Mouse (Mus musculus): ENCODE results near the gene Gm49318. TPM values are rescaled to one million over a fixed set of nuclear protein-coding genes. Genes with fewer than 3 reads are reported as not detected.
A peak's percentile ranks its signal among the peaks of the same experiment; 100 is the strongest.
"Not testable (repeated sequence)": the region's sequence is repeated elsewhere in the genome, so short reads cannot be mapped to it uniquely, and the experiment has no call there.

Gene Gm49318
- polyA plus RNA-seq, 1 experiment from 2014 or later, result not detected

DNA sequence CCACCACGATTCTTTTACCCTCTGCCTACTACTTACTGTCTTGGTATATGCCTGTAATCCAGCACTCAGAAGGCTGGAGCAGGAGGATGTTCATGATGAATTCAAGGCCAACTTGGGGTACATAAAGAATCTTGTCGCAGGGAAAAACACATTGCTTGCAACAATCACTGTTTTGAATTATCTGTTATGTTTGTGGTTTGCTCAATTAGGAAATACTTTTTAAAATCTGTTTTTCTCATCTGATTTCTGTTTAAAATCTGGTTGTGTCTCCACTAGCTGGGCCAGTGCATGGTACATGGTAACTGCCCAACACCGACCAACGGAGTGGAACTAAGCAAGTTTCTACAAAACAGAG, 13.6 kb upstream of the Gm49318 start:
- Histone ChIP-seq H3K9ac (ENCODE audit: low read depth, low read length) (peak overlapping the region; percentile 77), H3K4me1 (replicated peaks; ENCODE audit: control insufficient read depth, insufficient read depth, low read length) (peaks cover 3% of the 10 kb centered on the region; the same call in 1 of the 2 replicates), H3K9me3 (ENCODE audit: control insufficient read depth, low read length) (no peaks in the 10 kb centered on the region), H3K4me2 (peak overlapping the region; percentile 67), H3K4me3 (ENCODE audit: low read depth, low read length) (peak overlapping the region; percentile 83), H3K27ac (ENCODE audit: low read depth, low read length) (peak overlapping the region; percentile 42; the same call in 1 of the 2 replicates), H3K36me3 (ENCODE audit: control insufficient read depth, insufficient read depth, low read length) (no peaks in the 10 kb centered on the region; the same call in 1 of the 2 replicates), H3K27me3 (replicated peaks; ENCODE audit: control insufficient read depth, insufficient read depth, low read length) (no peaks in the 10 kb centered on the region)
- DNase-seq (ENCODE audit: low spot score) (no peak), ATAC-seq (replicated peaks; ENCODE audit: low FRiP score) (no peak)
- WGBS, result 28% methylated on average over 4 of the region's 4 CpGs

DNA sequence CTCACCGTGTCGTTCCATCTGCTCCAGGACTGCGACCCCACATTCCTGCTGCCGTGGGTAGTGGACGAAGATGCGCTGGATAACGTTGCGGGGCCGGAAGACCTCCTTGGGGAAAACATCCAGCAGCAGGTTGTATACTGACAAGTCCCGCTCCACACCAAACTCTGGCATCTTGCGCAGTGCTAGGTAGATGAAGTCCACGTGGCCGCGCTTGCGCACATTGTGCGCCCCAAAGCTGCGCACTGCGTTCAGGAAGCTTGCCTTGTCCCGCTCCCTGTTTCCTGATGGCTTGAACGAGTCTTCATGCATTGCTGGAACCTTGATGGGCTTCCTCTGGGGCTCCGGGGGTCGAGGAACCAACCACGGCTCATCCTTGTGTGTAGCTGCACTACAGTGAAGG, 5.2 kb upstream of the Gm49318 start:
- DNase-seq (ENCODE audit: low spot score), result no peak
- peaks cover 19% of the 10 kb centered on the region for H3K36me3 ChIP-seq (ENCODE audit: control insufficient read depth, insufficient read depth, low read length)

GRCm38 (mm10) chr9:22075778-22076177, 4.7 kb upstream of the Gm49318 start:
- H3K27ac ChIP-seq (ENCODE audit: low read depth, low read length); H3K4me1 ChIP-seq (replicated peaks; ENCODE audit: control insufficient read depth, insufficient read depth, low read length); H3K9ac ChIP-seq (ENCODE audit: low read depth, low read length); H3K4me3 ChIP-seq (ENCODE audit: low read depth, low read length); DNase-seq (ENCODE audit: low spot score); H3K4me2 ChIP-seq; ATAC-seq (replicated peaks; ENCODE audit: low FRiP score); H3K9me3 ChIP-seq (ENCODE audit: control insufficient read depth, low read length); H3K27me3 ChIP-seq (replicated peaks; ENCODE audit: control insufficient read depth, insufficient read depth, low read length): not testable (repeated sequence)
- 84% methylated on average over 5 of the region's 5 CpGs for WGBS
- H3K36me3 ChIP-seq (ENCODE audit: control insufficient read depth, insufficient read depth, low read length), result peaks cover 19% of the 10 kb centered on the region

More for the DNA sequence above, 5.2 kb upstream of the Gm49318 start:
- no peak overlapping the region for H3K27ac ChIP-seq (ENCODE audit: low read depth, low read length)
- no peaks in the 10 kb centered on the region for H3K27me3 ChIP-seq (replicated peaks; ENCODE audit: control insufficient read depth, insufficient read depth, low read length)
- 93% methylated on average over 23 of the region's 23 CpGs for WGBS
- no peak for ATAC-seq (replicated peaks; ENCODE audit: low FRiP score)
- H3K4me1 ChIP-seq (replicated peaks; ENCODE audit: control insufficient read depth, insufficient read depth, low read length), result no peaks in the 10 kb centered on the region
- no peak overlapping the region for H3K4me3 ChIP-seq (ENCODE audit: low read depth, low read length)
- no peaks in the 10 kb centered on the region for H3K9me3 ChIP-seq (ENCODE audit: control insufficient read depth, low read length)
- no peak overlapping the region for H3K9ac ChIP-seq (ENCODE audit: low read depth, low read length)
- no peak overlapping the region for H3K4me2 ChIP-seq

DNA sequence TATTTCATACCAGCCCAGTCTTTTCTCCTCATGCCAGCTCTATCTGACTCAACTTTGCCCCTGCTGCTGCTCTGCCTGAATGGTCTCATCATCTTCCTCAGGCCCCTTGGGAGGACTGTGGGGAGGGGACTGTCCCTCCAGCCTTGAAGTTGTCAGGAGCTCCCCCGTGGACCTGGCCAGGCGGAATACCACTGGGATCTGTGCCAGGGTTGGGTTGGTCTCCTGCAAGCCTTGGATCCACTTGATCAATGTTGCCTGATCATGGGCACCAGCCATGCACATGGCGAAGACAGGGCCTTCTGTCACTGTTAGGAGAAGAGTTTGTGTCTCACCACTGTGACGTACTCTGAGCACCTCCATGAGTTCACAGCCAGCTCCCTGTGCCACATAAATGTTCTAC, 1.2 kb upstream of the Gm49318 start:
- H3K9me3 ChIP-seq (ENCODE audit: control insufficient read depth, low read length), result no peaks in the 10 kb centered on the region
- peaks cover 17% of the 10 kb centered on the region for H3K36me3 ChIP-seq (ENCODE audit: control insufficient read depth, insufficient read depth, low read length)
- H3K27me3 ChIP-seq (replicated peaks; ENCODE audit: control insufficient read depth, insufficient read depth, low read length), result no peaks in the 10 kb centered on the region
- H3K27ac ChIP-seq (ENCODE audit: low read depth, low read length), result no peak overlapping the region
- DNase-seq (ENCODE audit: low spot score), result no peak
- WGBS, result 97% methylated on average over 4 of the region's 4 CpGs
- peaks cover 3% of the 10 kb centered on the region; the same call in 1 of the 2 replicates for H3K4me1 ChIP-seq (replicated peaks; ENCODE audit: control insufficient read depth, insufficient read depth, low read length)
- no peak overlapping the region for H3K9ac ChIP-seq (ENCODE audit: low read depth, low read length)
- no peak overlapping the region for H3K4me3 ChIP-seq (ENCODE audit: low read depth, low read length)
- ATAC-seq (replicated peaks; ENCODE audit: low FRiP score), result no peak
- no peak overlapping the region for H3K4me2 ChIP-seq

DNA sequence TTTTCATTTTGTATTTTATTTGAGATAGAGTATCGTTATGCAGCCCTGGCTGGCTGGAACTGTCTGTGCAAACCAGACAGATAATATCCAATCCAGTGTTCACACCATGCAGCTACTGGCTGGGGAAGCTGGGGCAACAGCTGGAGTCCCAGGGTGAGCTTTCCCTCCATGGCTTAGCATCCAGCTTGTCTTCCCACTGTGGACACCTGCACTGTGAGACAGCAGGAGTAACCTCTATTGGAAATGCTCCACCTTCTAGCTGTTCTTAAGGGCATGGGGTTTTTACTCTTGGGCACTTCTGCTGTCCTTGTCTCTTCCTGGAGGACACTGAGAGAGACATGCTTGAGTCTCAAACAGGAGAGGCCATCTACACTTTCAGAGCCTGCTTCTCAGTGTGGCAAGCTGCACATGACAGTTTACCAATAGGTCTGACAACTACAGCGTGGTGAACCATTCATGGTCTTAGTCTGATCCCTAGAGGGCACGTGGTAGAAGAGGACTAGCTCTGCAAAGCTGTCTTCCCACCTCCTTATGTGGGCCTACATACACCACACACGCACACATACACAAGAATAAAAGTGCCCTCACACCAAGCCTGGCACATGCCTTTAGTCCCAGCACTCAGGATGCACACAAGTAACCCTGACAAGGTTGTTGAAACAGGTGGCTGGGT, 1.0 kb downstream of the Gm49318 start:
- no peak for ATAC-seq (replicated peaks; ENCODE audit: low FRiP score)
- peaks cover 3% of the 10 kb centered on the region for H3K4me1 ChIP-seq (replicated peaks; ENCODE audit: control insufficient read depth, insufficient read depth, low read length)
- 71% methylated on average over 4 of the region's 4 CpGs for WGBS

GRCm38 (mm10) chr9:22067195-22067594, 3.9 kb downstream of the Gm49318 start:
- ATAC-seq (replicated peaks; ENCODE audit: low FRiP score), result no peak
- Histone ChIP-seq H3K27me3 (replicated peaks; ENCODE audit: control insufficient read depth, insufficient read depth, low read length) (no peaks in the 10 kb centered on the region), H3K4me3 (ENCODE audit: low read depth, low read length) (no peak overlapping the region), H3K27ac (ENCODE audit: low read depth, low read length) (no peak overlapping the region), H3K36me3 (ENCODE audit: control insufficient read depth, insufficient read depth, low read length) (peaks cover 22% of the 10 kb centered on the region), H3K4me1 (replicated peaks; ENCODE audit: control insufficient read depth, insufficient read depth, low read length) (peaks cover 3% of the 10 kb centered on the region), H3K9ac (ENCODE audit: low read depth, low read length) (no peak overlapping the region), H3K9me3 (ENCODE audit: control insufficient read depth, low read length) (no peaks in the 10 kb centered on the region), H3K4me2 (no peak overlapping the region)
- no peak for DNase-seq (ENCODE audit: low spot score)
- whole genome bisulfite sequencing, result 84% methylated on average over 5 of the region's 5 CpGs

More for the DNA sequence above, 1.0 kb downstream of the Gm49318 start:
- Histone ChIP-seq H3K9me3 (ENCODE audit: control insufficient read depth, low read length) (no peaks in the 10 kb centered on the region), H3K4me3 (ENCODE audit: low read depth, low read length) (peak overlapping the region; percentile 73), H3K27ac (ENCODE audit: low read depth, low read length) (no peak overlapping the region), H3K9ac (ENCODE audit: low read depth, low read length) (peak overlapping the region; percentile 34), H3K4me2 (peak overlapping the region; percentile 69), H3K36me3 (ENCODE audit: control insufficient read depth, insufficient read depth, low read length) (peaks cover 18% of the 10 kb centered on the region), H3K27me3 (replicated peaks; ENCODE audit: control insufficient read depth, insufficient read depth, low read length) (no peaks in the 10 kb centered on the region)
- DNase-seq (ENCODE audit: low spot score), result no peak

- no peak for DNase-seq (ENCODE audit: low spot score)
These were observed 4.6 kb downstream of the Gm49318 start for GRCm38 (mm10) chr9:22066433-22066832.

GRCm38 (mm10) chr9:22065642-22066041, 5.4 kb downstream of the Gm49318 start:
- Histone ChIP-seq H3K4me3 (ENCODE audit: low read depth, low read length) (no peak overlapping the region), H3K4me2 (no peak overlapping the region), H3K27me3 (replicated peaks; ENCODE audit: control insufficient read depth, insufficient read depth, low read length) (no peaks in the 10 kb centered on the region), H3K9ac (ENCODE audit: low read depth, low read length) (no peak overlapping the region), H3K27ac (ENCODE audit: low read depth, low read length) (0 out of 2 replicates have a peak overlapping the region, but pooled peaks have one; percentile 19), H3K36me3 (ENCODE audit: control insufficient read depth, insufficient read depth, low read length) (peaks cover 22% of the 10 kb centered on the region), H3K4me1 (replicated peaks; ENCODE audit: control insufficient read depth, insufficient read depth, low read length) (peaks cover 3% of the 10 kb centered on the region), H3K9me3 (ENCODE audit: control insufficient read depth, low read length) (no peaks in the 10 kb centered on the region)
- whole genome bisulfite sequencing, result 82% methylated on average over 11 of the region's 11 CpGs
- ATAC-seq (replicated peaks; ENCODE audit: low FRiP score), result 0 out of 2 replicates have a peak, but pooled peaks have one; percentile 17
- DNase-seq (ENCODE audit: low spot score), result no peak

More at GRCm38 (mm10) chr9:22066433-22066832, 4.6 kb downstream of the Gm49318 start:
- Histone ChIP-seq H3K27me3 (replicated peaks; ENCODE audit: control insufficient read depth, insufficient read depth, low read length) (no peaks in the 10 kb centered on the region), H3K4me1 (replicated peaks; ENCODE audit: control insufficient read depth, insufficient read depth, low read length) (peaks cover 3% of the 10 kb centered on the region), H3K4me3 (ENCODE audit: low read depth, low read length) (no peak overlapping the region), H3K4me2 (no peak overlapping the region), H3K27ac (ENCODE audit: low read depth, low read length) (no peak overlapping the region), H3K9me3 (ENCODE audit: control insufficient read depth, low read length) (no peaks in the 10 kb centered on the region), H3K36me3 (ENCODE audit: control insufficient read depth, insufficient read depth, low read length) (peaks cover 22% of the 10 kb centered on the region), H3K9ac (ENCODE audit: low read depth, low read length) (no peak overlapping the region)
- 72% methylated on average over 3 of the region's 3 CpGs for WGBS
- no peak for ATAC-seq (replicated peaks; ENCODE audit: low FRiP score)

DNA sequence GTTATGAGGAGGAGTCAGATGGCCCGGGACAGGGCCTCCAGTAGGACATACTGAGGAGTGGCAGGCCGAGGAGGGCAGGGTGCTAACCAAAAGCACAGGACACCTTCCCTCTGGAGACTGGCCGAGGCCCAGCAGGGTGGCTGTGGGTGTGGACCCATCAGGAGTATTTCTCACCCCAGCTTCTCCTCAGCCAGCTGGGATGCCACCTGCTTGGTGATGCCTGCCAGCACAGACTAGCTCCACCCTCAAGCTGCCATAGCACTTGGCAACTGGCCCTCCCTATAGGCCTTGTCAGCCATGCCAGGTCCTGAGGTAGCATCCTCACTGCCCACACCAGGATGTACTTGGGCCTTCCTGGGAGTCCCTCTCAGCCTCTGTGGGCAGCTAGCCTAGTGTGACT, 6.7 kb downstream of the Gm49318 start:
- WGBS, result 81% methylated on average over 3 of the region's 3 CpGs
- Histone ChIP-seq H3K4me3 (ENCODE audit: low read depth, low read length) (no peak overlapping the region), H3K9me3 (ENCODE audit: control insufficient read depth, low read length) (no peaks in the 10 kb centered on the region), H3K36me3 (ENCODE audit: control insufficient read depth, insufficient read depth, low read length) (peaks cover 25% of the 10 kb centered on the region), H3K9ac (ENCODE audit: low read depth, low read length) (no peak overlapping the region), H3K27ac (ENCODE audit: low read depth, low read length) (no peak overlapping the region), H3K4me1 (replicated peaks; ENCODE audit: control insufficient read depth, insufficient read depth, low read length) (no peaks in the 10 kb centered on the region; the same call in 1 of the 2 replicates), H3K4me2 (no peak overlapping the region), H3K27me3 (replicated peaks; ENCODE audit: control insufficient read depth, insufficient read depth, low read length) (no peaks in the 10 kb centered on the region)
- DNase-seq (ENCODE audit: low spot score) (no peak), ATAC-seq (replicated peaks; ENCODE audit: low FRiP score) (no peak)
